Mouse (Mus musculus) stomach, postnatal 0 days (tissue): Measurements from ENCODE around the gene Sh3bgrl. TPM values are rescaled to one million over a fixed set of nuclear protein-coding genes. Genes with fewer than 3 reads are reported as not detected.

ENCODE experiments used
- ATAC-seq: fragments of 200-750 bp; cut with Nextera tagmentation; 2 replicates; pipeline ENCODE4 v1.8.0; 2017; ENCODE audit not compliant: low FRiP score, low TSS enrichment
- DNase-seq: peaks from one replicate; pipeline ENCODE4 v3.0.0-alpha.2; 2016; ENCODE audit warnings: low spot score
- H3K27ac ChIP-seq: fragments of 300-500 bp; sonication (generic); replicated peaks from 2 replicates; pipeline ENCODE4 v1.5.1; 2014; ENCODE audit warnings: mild to moderate bottlenecking, control low read depth
- H3K27me3 ChIP-seq: fragments of 300-500 bp; sonication (generic); 2 replicates; pipeline ENCODE4 v1.6.1; 2014; ENCODE audit warnings: low read length; ENCODE audit not compliant: control insufficient read depth, insufficient read depth
- H3K36me3 ChIP-seq: fragments of 300-500 bp; sonication (generic); 2 replicates; pipeline ENCODE4 v1.6.1; 2014; ENCODE audit warnings: low read length, mixed read lengths; ENCODE audit not compliant: control insufficient read depth, insufficient read depth
- H3K4me1 ChIP-seq: fragments of 300-500 bp; sonication (generic); replicated peaks from 2 replicates; pipeline ENCODE4 v1.6.1; 2014; ENCODE audit warnings: antibody characterized with exemption; ENCODE audit not compliant: control insufficient read depth, insufficient read depth
- H3K4me2 ChIP-seq: fragments of 300-500 bp; sonication (generic); replicated peaks from 2 replicates; pipeline ENCODE4 v1.6.1; 2014; ENCODE audit warnings: low read depth, mild to moderate bottlenecking, control low read depth, moderate library complexity
- H3K4me3 ChIP-seq: fragments of 300-500 bp; sonication (generic); 2 replicates; pipeline ENCODE4 v1.5.1; 2014; ENCODE audit warnings: low read depth, low read length, control low read depth
- H3K9ac ChIP-seq: fragments of 300-500 bp; sonication (generic); 2 replicates; pipeline ENCODE4 v1.6.1; 2014; ENCODE audit warnings: mild to moderate bottlenecking, low read length, control low read depth, mixed read lengths
- H3K9me3 ChIP-seq: fragments of 300-500 bp; sonication (generic); 2 replicates; pipeline ENCODE4 v1.6.1; 2016; ENCODE audit warnings: low read length; ENCODE audit not compliant: control insufficient read depth
- CTCF ChIP-seq: IDR thresholded peaks from 2 replicates; pipeline ENCODE4 v1.5.1; 2016; ENCODE audit warnings: antibody characterized with exemption, low read depth, mild to moderate bottlenecking, moderate library complexity
- EP300 ChIP-seq: optimal IDR thresholded peaks from 2 replicates; pipeline ENCODE3; 2016; ENCODE audit warnings: antibody characterized with exemption
- WGBS: fragments of 180-500 bp; shearing (Covaris S2); extraction: QIAGEN DNeasy Blood & Tissue Kit; methylation state at CpG from one replicate; pipeline ENCODE4 v1.1.7; 2014; 5-methylcytosine and 5-hydroxymethylcytosine counted together
- polyA plus RNA-seq: library from polyadenylated mRNA; unstranded; fragments of >200 nt; fragmentation: Nextera tagmentation; extraction: Ambion mirVana; gene quantifications from 2 replicates; pipeline ENCODE4 v1.2.1, GENCODE M21; 2015

Sh3bgrl gene
- polyA plus RNA-seq, 1 experiment from 2014 or later, result 66.8 TPM

GRCm38 (mm10) chrX:109184706-109185478, 89.7 kb downstream of the Sh3bgrl start:
- H3K27me3 ChIP-seq, result no peaks in the 10 kb centered on the region
- DNase-seq (no peak), ATAC-seq (no peak)
- no peak overlapping the region for H3K4me2 ChIP-seq
- no peak overlapping the region for H3K9ac ChIP-seq
- TF ChIP-seq CTCF (no peak), EP300 (no peak)
- no peak overlapping the region for H3K4me3 ChIP-seq
- no peaks in the 10 kb centered on the region for H3K36me3 ChIP-seq
- no peak overlapping the region for H3K27ac ChIP-seq
- no peaks in the 10 kb centered on the region for H3K4me1 ChIP-seq
- H3K9me3 ChIP-seq, result no peaks in the 10 kb centered on the region
- 78% methylated on average over 4 of the region's 4 CpGs for WGBS

GRCm38 (mm10) chrX:109189607-109190006, 94.4 kb downstream of the Sh3bgrl start:
- H3K9me3 ChIP-seq, result no peaks in the 10 kb centered on the region
- H3K27me3 ChIP-seq, result no peaks in the 10 kb centered on the region
- no peaks in the 10 kb centered on the region for H3K4me1 ChIP-seq
- WGBS, result 82% methylated on average over 4 of the region's 4 CpGs
- no peak for DNase-seq
- H3K4me2 ChIP-seq, result no peak overlapping the region
- no peaks in the 10 kb centered on the region for H3K36me3 ChIP-seq
- ATAC-seq, result no peak
- H3K9ac ChIP-seq, result no peak overlapping the region
- no peak overlapping the region for H3K4me3 ChIP-seq
- TF ChIP-seq EP300 (no peak), CTCF (no peak)
- H3K27ac ChIP-seq, result no peak overlapping the region

- Histone ChIP-seq H3K27me3 (no peaks in the 10 kb centered on the region), H3K4me2 (no peak overlapping the region), H3K4me1 (no peaks in the 10 kb centered on the region), H3K9ac (no peak overlapping the region), H3K36me3 (no peaks in the 10 kb centered on the region), H3K27ac (0 out of 2 replicates have a peak overlapping the region, but pooled peaks have one; percentile 24), H3K9me3 (no peaks in the 10 kb centered on the region), H3K4me3 (no peak overlapping the region)
- no peak for ATAC-seq
- TF ChIP-seq EP300, result no peak
- TF ChIP-seq CTCF, result no peak
- no peak for DNase-seq
- WGBS, result 62% methylated on average over 4 of the region's 4 CpGs
Observed at GRCm38 (mm10) chrX:109190969-109191368, 95.8 kb downstream of the Sh3bgrl start.

- Histone ChIP-seq H3K36me3 (no peaks in the 10 kb centered on the region), H3K9me3 (no peaks in the 10 kb centered on the region), H3K9ac (no peak overlapping the region), H3K27ac (0 out of 2 replicates have a peak overlapping the region, but pooled peaks have one; percentile 24), H3K4me1 (no peaks in the 10 kb centered on the region), H3K27me3 (no peaks in the 10 kb centered on the region), H3K4me3 (no peak overlapping the region), H3K4me2 (no peak overlapping the region)
- WGBS, result 52% methylated on average over 4 of the region's 4 CpGs
- ATAC-seq (no peak), DNase-seq (no peak)
- TF ChIP-seq CTCF (no peak), EP300 (no peak)
Observed at GRCm38 (mm10) chrX:109191436-109191835, 96.3 kb downstream of the Sh3bgrl start.

GRCm38 (mm10) chrX:109196468-109196867, 101.3 kb downstream of the Sh3bgrl start, which contains the start of gene Gm6377:
Gene Gm6377 (plus strand): TSS chrX:109196756.
- no peak for ATAC-seq
- Histone ChIP-seq H3K27me3 (no peaks in the 10 kb centered on the region), H3K36me3 (no peaks in the 10 kb centered on the region), H3K9me3 (no peaks in the 10 kb centered on the region), H3K4me3 (no peak within 1 kb of the TSS), H3K9ac (no peak within 1 kb of the TSS), H3K27ac (no peak within 1 kb of the TSS), H3K4me1 (no peaks in the 10 kb centered on the region), H3K4me2 (no peak within 1 kb of the TSS)
- WGBS, result 63% methylated on average over 4 of the region's 4 CpGs
- TF ChIP-seq CTCF (no peak), EP300 (no peak)
- no peak for DNase-seq

GRCm38 (mm10) chrX:109207843-109208242, 112.7 kb downstream of the Sh3bgrl start:
- ATAC-seq (no peak), DNase-seq (no peak)
- H3K9ac ChIP-seq, result no peak overlapping the region

More at GRCm38 (mm10) chrX:109207843-109208242, 112.7 kb downstream of the Sh3bgrl start:
- Histone ChIP-seq H3K4me3 (no peak overlapping the region), H3K27ac (no peak overlapping the region), H3K4me1 (no peaks in the 10 kb centered on the region), H3K36me3 (no peaks in the 10 kb centered on the region), H3K4me2 (no peak overlapping the region), H3K9me3 (no peaks in the 10 kb centered on the region), H3K27me3 (no peaks in the 10 kb centered on the region)
- TF ChIP-seq EP300 (no peak), CTCF (no peak)
